Mouse (Mus musculus) splenic B cell, adult 2 months (primary cell): ENCODE measurements at regions not wholly inside any gene's neighbourhood (a gene's known extent, or its start where the extent isn't known, plus 50 kb on each side); places are given as distances from the start of the nearest gene placed in this dataset.

Experiments
- DNase-seq: peaks from one replicate; pipeline ENCODE4 v3.0.0-alpha.2; 2011; ENCODE audit warnings: low read depth, low spot score
- H3K27me3 ChIP-seq: 2 replicates; pipeline ENCODE4 v1.6.1; 2012; ENCODE audit warnings: mild to moderate bottlenecking, low read length, moderate library complexity, mixed read lengths; ENCODE audit not compliant: control insufficient read depth, poor library complexity, insufficient read depth, severe bottlenecking
- H3K36me3 ChIP-seq: 2 replicates; pipeline ENCODE4 v1.6.1; 2012; ENCODE audit warnings: mild to moderate bottlenecking, low read length, moderate library complexity, mixed read lengths; ENCODE audit not compliant: control insufficient read depth, poor library complexity, insufficient read depth, severe bottlenecking

DNA sequence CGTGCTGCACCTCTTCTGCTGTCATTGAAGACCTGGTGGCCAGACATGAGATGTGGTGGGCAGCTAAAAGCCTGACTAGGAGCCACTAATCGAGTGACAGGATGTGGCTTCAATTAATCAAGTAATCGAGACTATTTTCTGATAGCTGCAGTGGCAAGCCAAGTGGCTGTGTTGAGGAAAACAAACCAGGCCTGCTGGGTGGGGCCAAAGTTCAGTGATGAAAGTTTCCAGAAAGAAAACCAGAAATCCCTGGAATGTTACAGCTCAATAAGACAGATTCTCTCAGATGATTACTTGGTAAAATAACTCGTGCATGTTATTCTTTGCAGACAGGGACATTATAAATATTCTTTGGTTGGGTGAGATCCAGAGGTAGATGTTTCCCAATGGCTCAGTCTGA is 564.4 kb upstream of the Tbl1xr1 start:
- H3K27me3 ChIP-seq, result no peaks in the 10 kb centered on the region
- no peak for DNase-seq
- H3K36me3 ChIP-seq, result no peaks in the 10 kb centered on the region

DNA sequence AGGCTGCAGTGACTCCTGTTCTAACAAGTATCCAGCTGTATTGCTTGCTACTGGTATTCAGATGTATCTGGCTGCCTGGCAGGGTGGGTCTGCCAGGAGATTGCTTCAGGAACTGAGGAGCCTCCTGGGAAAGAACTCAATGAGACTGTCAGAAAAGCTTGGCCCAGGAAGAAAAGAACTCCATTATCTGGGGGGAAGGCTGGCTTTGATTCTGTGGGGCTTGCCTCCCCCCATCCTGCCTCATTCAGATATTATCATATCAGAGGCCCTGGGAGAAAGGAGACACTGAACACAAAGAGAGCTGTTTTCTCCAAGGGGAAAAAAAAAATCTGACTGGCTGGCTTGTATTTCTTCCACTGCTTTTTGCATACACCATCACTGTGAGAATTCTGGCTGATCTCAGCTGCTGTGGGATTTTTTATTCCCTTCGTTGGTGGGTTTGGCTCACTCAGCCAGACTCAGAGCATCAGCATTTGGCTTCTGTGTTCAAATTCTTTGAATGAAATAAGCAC is 552.0 kb upstream of the Tbl1xr1 start:
- H3K27me3 ChIP-seq, result no peaks in the 10 kb centered on the region
- no peak for DNase-seq
- no peaks in the 10 kb centered on the region for H3K36me3 ChIP-seq

DNA sequence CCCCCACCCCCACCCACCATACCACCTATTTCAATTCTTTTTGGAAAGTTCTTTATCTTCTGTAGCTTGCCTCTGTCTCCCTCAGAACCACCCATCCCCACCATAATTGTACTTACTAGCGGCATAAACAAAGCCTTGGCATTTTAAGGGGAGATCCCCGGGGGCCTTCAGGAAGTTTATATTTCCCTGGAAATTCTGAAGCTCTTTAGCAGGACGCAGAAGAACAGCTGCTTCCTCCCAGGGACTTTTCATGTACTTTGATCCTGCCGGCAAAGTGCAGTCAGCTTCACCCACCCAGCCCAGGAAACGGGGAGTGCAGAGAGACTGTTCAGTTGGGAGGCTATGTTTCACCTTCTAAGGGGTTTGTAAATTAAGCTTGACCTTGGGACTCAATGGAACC is 545.6 kb upstream of the Tbl1xr1 start:
- H3K27me3 ChIP-seq, result no peaks in the 10 kb centered on the region
- H3K36me3 ChIP-seq, result no peaks in the 10 kb centered on the region
- DNase-seq, result no peak

DNA sequence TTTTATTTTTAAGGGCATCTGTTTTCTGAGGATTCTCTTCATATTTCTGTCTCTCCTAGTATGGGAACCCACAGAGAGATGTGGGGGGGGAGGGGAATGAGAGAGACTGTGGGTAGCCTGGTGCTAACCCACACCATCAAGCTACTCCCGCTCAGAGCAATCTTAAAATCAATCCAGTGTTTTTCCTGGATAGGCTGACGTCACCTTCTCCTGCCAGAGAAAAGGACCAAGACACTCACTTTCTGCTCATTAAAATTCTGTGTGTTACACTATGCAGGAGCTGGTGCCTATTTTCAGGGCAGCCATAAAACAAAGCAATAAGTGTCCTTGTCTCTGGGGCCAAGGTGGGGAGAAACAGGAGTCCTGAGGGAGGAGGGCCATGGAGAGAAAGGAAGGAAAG is 537.3 kb upstream of the Tbl1xr1 start:
- H3K36me3 ChIP-seq, result no peaks in the 10 kb centered on the region
- no peaks in the 10 kb centered on the region for H3K27me3 ChIP-seq
- DNase-seq, result no peak

DNA sequence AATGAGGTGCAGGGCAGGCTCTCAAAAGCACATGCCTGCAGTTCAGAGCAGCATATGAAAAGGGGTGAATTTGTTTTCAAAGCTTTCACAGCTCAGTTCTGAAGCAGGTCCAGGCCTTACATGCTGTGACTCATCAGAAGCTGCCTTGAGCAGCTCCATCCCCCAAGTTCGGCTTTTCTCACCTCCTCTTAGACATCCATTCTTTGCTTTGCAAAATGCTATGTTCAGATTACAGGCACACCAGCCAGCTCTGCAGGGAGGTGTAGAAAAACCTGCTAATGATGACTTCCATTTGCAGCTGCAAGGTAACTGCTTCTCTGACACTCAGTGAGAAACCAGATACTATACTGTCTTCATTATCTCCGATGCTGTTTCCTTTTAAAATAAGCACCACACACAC is 532.0 kb upstream of the Tbl1xr1 start:
- H3K27me3 ChIP-seq, result no peaks in the 10 kb centered on the region
- H3K36me3 ChIP-seq, result no peaks in the 10 kb centered on the region
- no peak for DNase-seq

DNA sequence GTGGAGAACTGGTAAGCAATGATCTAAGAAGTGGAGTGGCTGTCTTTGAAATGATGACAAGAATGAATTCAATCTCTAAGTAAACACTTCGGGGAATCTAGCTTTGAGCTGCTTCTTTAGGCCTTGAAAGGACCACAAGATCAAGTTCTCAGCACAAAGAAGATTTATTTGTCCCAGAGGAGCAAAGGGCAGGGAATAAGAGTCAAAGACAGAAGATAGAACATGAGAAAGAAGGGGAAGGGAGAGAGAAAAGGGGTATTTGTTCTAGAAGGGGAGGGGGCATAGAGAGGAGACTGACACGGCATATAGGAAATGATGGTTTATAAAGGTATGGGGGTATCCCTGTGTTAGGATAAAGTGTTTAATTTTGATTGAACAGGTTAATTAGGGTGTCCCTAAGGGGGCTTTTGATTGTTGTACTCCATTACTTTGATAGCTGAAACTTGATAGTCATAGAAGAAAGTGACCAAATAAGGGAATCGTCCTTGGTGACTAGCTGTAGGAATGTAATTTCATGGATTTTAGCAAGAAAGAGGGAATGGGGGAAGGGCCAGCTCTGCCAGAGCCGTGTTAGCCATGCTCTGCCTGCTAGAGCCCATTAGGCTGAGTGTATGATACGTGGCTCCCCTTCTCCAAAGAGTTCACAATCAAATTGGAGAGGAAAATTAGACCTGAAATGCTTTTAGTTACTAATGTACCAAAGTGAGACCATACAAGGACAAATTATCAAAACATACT is 531.1 kb upstream of the Tbl1xr1 start:
- no peaks in the 10 kb centered on the region for H3K36me3 ChIP-seq
- no peaks in the 10 kb centered on the region for H3K27me3 ChIP-seq
- DNase-seq, result no peak

DNA sequence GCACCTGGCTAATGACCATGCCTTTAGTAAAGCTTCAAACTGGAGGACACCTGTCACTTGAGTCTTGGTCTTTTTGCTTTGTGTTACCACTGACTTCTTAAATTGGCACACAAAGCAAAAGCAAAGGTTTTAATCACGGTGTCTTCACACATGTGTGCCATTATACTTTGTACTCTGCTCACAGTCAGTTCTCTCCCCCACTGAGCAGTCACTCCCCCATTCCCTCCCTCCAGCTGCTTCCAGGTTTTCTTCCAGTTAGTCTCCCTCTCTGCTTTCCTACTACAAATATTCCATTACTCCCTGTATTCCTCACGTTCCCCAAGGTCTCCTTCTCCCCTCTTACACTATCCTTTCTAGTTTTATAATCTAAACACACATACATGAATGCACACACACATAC is 530.0 kb upstream of the Tbl1xr1 start:
- no peaks in the 10 kb centered on the region for H3K36me3 ChIP-seq
- H3K27me3 ChIP-seq, result no peaks in the 10 kb centered on the region
- no peak for DNase-seq

DNA sequence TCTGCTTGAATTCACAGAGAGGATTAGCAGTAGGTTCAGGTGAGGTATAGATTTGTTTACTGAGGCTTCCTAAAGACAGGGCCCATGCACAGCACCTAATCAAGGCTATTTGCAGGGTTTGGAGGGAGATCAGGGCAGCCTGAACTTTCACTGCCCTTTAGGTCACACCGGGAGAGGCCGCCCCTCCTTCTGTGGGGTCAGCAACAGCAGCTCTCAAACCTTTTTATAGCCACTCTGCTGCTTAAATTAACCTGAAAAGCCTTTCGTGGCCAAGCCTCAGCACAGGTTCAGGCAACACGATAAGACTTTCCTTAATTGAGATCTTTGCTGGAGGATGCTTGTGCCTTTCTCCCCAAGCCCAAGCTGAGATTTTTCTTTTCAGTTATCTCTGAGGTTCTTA is 526.8 kb upstream of the Tbl1xr1 start:
- no peak for DNase-seq
- Histone ChIP-seq H3K27me3 (no peaks in the 10 kb centered on the region), H3K36me3 (no peaks in the 10 kb centered on the region)

DNA sequence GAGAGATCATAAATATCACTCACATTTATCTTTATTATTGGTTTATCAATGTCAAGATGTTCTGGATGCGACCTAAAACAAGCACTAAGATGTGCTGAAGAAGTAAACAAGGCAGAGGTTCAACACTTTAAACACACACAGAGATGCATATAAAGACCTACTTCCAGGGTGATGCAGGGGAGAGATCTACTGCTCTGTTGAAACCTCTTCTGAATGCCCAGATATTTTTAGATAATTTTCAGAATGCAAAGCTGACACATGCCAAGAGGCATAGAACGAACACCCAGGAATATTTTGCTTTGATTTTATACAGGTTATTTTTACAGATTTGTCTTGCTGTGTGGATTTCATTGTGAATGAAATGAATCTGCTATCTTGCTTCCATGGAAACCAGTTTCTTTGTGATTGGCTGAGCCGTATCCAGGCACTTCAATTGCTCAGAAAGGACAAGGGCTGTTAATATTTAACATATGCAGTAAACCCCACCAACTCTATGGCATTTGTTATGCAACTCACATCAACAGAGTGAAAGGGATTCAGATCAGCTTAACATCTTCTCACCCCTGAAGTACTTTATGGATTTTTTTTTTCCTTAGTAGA is 523.2 kb upstream of the Tbl1xr1 start:
- Histone ChIP-seq H3K36me3 (no peaks in the 10 kb centered on the region), H3K27me3 (no peaks in the 10 kb centered on the region)
- DNase-seq, result no peak

DNA sequence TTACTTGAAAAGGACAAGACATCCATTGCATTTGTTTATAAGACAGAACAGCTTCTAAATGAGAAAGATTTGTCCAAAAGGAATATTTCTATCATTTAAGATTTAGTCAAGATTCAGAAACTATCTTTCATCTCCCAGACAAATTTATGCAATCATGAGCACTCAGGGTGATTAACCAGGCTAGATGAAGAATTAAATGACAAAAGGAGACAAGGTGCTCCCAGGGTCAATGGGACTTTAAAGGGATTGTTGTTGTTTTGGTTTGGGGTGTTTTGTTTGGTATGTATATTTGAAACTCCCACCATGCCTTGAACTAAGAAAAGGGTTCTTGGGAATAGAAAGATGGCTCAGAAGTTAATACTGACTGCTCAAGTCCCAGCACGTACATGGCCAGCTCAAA is 522.6 kb upstream of the Tbl1xr1 start:
- Histone ChIP-seq H3K36me3 (no peaks in the 10 kb centered on the region), H3K27me3 (no peaks in the 10 kb centered on the region)
- no peak for DNase-seq

DNA sequence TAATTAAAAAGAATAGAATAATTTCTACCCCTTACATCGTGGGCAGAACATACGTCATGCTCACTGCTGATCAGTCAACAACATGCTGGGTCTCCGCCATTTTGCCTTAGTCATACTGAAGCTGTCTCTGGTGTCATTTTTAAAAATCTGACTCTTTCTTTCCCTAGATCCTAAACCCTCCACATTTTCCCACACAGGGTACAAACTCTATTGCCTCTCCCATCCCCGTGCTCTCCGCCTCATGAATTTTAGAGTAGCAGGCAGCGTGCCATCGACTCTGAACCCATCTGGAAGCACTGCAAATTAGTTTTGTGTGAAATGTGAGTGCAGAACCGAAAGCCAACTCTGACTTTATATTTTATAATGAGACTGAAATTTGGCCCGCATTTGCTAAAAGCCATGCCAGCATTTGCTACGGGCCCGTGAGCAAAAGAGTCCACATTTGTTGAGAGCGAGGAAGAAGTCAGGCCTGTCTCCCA is 518.5 kb upstream of the Tbl1xr1 start:
- Histone ChIP-seq H3K36me3 (no peaks in the 10 kb centered on the region), H3K27me3 (no peaks in the 10 kb centered on the region)
- no peak for DNase-seq

DNA sequence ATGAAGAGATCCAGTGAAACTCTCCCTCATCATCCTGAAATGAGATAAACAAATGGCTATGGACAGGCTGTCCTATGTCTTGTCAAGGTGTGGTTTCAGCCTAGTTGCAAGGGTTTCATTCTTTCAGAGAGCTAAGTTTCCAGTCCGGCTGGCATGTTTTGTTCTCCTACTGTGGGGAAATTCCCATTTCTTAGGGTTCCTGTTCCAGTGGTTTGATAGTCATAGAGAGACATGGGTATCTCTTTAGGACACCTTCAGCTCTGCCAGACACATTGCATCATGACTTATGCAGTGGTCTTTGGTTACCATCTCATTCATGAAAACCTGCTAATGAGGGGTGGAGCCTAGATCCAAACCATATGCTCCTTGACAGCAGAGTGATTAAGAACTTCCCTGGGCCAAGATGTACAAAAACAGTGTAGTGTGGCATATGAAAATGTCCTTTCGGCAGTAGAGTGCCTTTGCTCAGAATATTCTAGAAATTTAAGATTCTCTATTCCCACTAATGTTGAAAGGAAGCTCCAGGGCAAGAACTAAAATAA is 513.6 kb upstream of the Tbl1xr1 start:
- H3K36me3 ChIP-seq, result no peaks in the 10 kb centered on the region
- H3K27me3 ChIP-seq, result no peaks in the 10 kb centered on the region
- no peak for DNase-seq

DNA sequence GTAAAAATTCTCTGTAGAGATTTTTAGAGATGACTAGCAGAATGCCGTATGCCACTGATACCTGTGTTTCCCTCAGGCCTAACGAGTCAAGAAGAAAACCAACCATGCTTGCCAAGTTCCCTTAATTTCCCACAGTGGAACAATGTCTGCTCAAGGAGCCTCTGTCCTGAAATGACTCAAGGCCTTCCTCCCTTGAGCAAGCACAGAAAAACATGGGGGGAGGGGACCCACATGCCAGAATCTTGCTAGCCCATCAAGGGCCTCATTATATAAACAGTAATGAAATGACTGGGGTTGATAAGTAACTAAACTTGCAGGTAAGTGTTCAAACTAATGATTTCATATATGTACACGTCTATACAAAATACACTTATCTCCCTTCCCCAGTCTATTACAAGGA is 513.0 kb upstream of the Tbl1xr1 start:
- no peaks in the 10 kb centered on the region for H3K27me3 ChIP-seq
- DNase-seq, result no peak
- no peaks in the 10 kb centered on the region for H3K36me3 ChIP-seq

DNA sequence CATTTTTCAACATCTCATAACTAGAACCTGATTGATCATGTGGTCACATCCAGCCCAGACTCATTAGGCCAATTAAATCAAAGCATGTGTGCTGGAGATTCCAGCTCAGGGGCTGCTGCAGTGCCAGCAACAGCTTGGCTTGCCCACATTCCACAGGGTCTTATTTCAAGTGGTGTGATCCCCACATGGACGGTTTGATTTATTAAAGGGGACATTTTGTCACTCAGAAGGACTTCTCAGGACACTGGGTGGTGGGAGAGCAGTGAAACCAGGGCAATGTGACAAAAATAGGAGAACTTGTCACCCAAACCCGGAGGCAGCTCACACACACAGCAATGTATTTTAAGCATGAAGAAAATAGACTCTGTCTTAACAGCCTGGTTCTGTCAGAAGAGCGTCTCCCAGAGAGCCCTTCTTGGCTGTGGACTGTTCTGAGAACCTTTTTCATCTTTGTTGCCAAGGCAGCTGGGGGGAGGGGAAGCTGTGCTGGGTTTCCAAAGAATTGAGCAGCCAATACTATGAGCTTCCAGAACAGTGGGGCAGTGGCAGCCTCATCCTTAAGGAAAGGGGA is 512.2 kb upstream of the Tbl1xr1 start:
- no peaks in the 10 kb centered on the region for H3K27me3 ChIP-seq
- no peak for DNase-seq
- H3K36me3 ChIP-seq, result no peaks in the 10 kb centered on the region

DNA sequence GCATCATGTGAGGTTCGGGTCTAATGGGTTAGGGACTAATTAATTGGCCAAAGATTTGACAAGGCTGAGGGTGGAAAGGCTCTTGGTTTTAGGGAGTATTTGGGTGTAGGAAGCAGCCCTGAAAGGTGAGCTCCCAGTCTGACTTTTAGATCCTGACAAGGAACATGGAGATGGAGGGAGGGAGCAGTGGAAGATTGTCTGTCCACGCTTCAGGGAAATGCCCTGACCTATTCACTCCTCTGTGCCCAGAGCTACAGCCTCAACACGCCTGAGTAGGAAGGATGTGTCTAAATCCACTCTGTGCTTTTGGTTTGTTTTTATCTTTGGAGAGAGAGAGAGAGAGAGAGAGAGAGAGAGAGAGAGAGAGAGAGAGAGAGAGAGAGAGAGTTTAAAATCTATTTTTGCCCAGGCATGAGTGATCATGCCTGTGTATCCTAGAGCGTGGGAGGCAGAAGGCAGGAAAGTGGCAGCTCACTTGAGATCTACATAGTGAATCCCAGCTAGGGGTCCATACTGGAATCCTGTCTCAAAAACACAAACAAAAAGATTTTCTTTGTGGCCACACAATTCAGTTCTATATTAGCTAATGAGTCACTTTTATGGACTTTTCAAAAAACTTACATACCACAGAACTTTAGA is 511.5 kb upstream of the Tbl1xr1 start:
- DNase-seq, result no peak
- no peaks in the 10 kb centered on the region for H3K27me3 ChIP-seq
- H3K36me3 ChIP-seq, result no peaks in the 10 kb centered on the region
